Mouse (Mus musculus) intestine, embryonic 14.5 days (tissue): ENCODE results near the gene Serac1. TPM values are rescaled to one million over a fixed set of nuclear protein-coding genes. Genes with fewer than 3 reads are reported as not detected.
A peak's percentile ranks its signal among the peaks of the same experiment; 100 is the strongest.

Experiments
- ATAC-seq: fragments of 200-750 bp; cut with Nextera tagmentation; replicated peaks from 2 replicates; pipeline ENCODE4 v1.8.0; 2017; ENCODE audit warnings: low read depth, moderate number of reproducible peaks, moderate TSS enrichment, moderate library complexity; ENCODE audit not compliant: low FRiP score, low TSS enrichment
- DNase-seq: peaks from one replicate; pipeline ENCODE4 v3.0.0-alpha.2; 2018; ENCODE audit warnings: low spot score
- H3K27ac ChIP-seq: fragments of 300-500 bp; sonication (generic); 2 replicates; pipeline ENCODE4 v1.5.1; 2014; ENCODE audit warnings: low read depth, mild to moderate bottlenecking, control low read depth
- H3K27me3 ChIP-seq: fragments of 300-500 bp; sonication (generic); replicated peaks from 2 replicates; pipeline ENCODE4 v1.6.1; 2014; ENCODE audit warnings: low read length, control low read depth; ENCODE audit not compliant: control insufficient read depth, insufficient read depth
- H3K36me3 ChIP-seq: fragments of 300-500 bp; sonication (generic); 2 replicates; pipeline ENCODE4 v1.6.1; 2014; ENCODE audit warnings: low read length, control low read depth; ENCODE audit not compliant: control insufficient read depth, insufficient read depth
- H3K4me1 ChIP-seq: fragments of 300-500 bp; sonication (generic); replicated peaks from 2 replicates; pipeline ENCODE4 v1.6.1; 2014; ENCODE audit warnings: low read length, control low read depth, mixed read lengths; ENCODE audit not compliant: control insufficient read depth, insufficient read depth
- H3K4me2 ChIP-seq: fragments of 300-500 bp; sonication (generic); 2 replicates; pipeline ENCODE4 v1.6.1; 2014; ENCODE audit warnings: low read length
- H3K4me3 ChIP-seq: fragments of 300-500 bp; sonication (generic); 2 replicates; pipeline ENCODE4 v1.5.1; 2014; ENCODE audit warnings: low read depth, low read length, control low read depth, mixed read lengths
- H3K9ac ChIP-seq: fragments of 300-500 bp; sonication (generic); 2 replicates; pipeline ENCODE4 v1.6.1; 2014; ENCODE audit warnings: mild to moderate bottlenecking, low read length
- H3K9me3 ChIP-seq: fragments of 300-500 bp; sonication (generic); 2 replicates; pipeline ENCODE4 v1.6.1; 2016; ENCODE audit warnings: low read length, control low read depth; ENCODE audit not compliant: control insufficient read depth
- WGBS: fragments of 180-500 bp; shearing (Covaris S2); extraction: QIAGEN DNeasy Blood & Tissue Kit; methylation state at CpG from one replicate; pipeline ENCODE4 v1.1.7; 2014; 5-methylcytosine and 5-hydroxymethylcytosine counted together
- polyA plus RNA-seq: library from polyadenylated mRNA; unstranded; fragments of >200 nt; fragmentation: Nextera tagmentation; extraction: Ambion mirVana; gene quantifications from 2 replicates; pipeline ENCODE4 v1.2.1, GENCODE M21; 2014

Serac1 gene
- polyA plus RNA-seq, 1 experiment from 2014 or later: 5.4 TPM

- Histone ChIP-seq H3K4me2 (no peak overlapping the region), H3K27ac (no peak overlapping the region; the same call in 1 of the 2 replicates), H3K36me3 (peaks cover 35% of the 10 kb centered on the region), H3K9me3 (no peaks in the 10 kb centered on the region), H3K4me3 (no peak overlapping the region), H3K27me3 (no peaks in the 10 kb centered on the region), H3K4me1 (peaks cover 17% of the 10 kb centered on the region), H3K9ac (no peak overlapping the region)
- ATAC-seq (peak; percentile 44), DNase-seq (no peak)
- 77% methylated on average over 5 of the region's 5 CpGs for WGBS
These were observed 72.3 kb downstream of the Serac1 start for GRCm38 (mm10) chr17:6007101-6007780.

- WGBS: 23% methylated on average over 14 of the region's 14 CpGs
- ATAC-seq (peak; percentile 44; the same call in 1 of the 2 replicates), DNase-seq (peak; percentile 74)
- H3K4me3 ChIP-seq: no peak overlapping the region
- no peaks in the 10 kb centered on the region for H3K9me3 ChIP-seq
- peak overlapping the region; percentile 29 for H3K4me2 ChIP-seq
- H3K9ac ChIP-seq: 0 out of 2 replicates have a peak overlapping the region, but pooled peaks have one; percentile 14
- H3K36me3 ChIP-seq: peaks cover 34% of the 10 kb centered on the region
- peaks cover 17% of the 10 kb centered on the region for H3K4me1 ChIP-seq
- H3K27ac ChIP-seq: peak overlapping the region; percentile 94
- H3K27me3 ChIP-seq: no peaks in the 10 kb centered on the region
These were observed 73.7 kb downstream of the Serac1 start for GRCm38 (mm10) chr17:6005638-6006471.

- no peak overlapping the region for H3K9ac ChIP-seq
- WGBS: 16% methylated on average over 11 of the region's 14 CpGs
These were observed 74.3 kb downstream of the Serac1 start for GRCm38 (mm10) chr17:6005246-6005637.

GRCm38 (mm10) chr17:6003661-6004060 lies 75.9 kb downstream of the Serac1 start:
- peaks cover 24% of the 10 kb centered on the region for H3K36me3 ChIP-seq
- no peak overlapping the region for H3K4me2 ChIP-seq
- H3K27ac ChIP-seq: no peak overlapping the region
- no peak overlapping the region for H3K9ac ChIP-seq
- H3K4me1 ChIP-seq: peaks cover 17% of the 10 kb centered on the region
- H3K27me3 ChIP-seq: no peaks in the 10 kb centered on the region
- no peak for ATAC-seq
- WGBS: 93% methylated on average over 6 of the region's 6 CpGs
- H3K9me3 ChIP-seq: no peaks in the 10 kb centered on the region
- no peak overlapping the region for H3K4me3 ChIP-seq
- no peak for DNase-seq

More at GRCm38 (mm10) chr17:6005246-6005637, 74.3 kb downstream of the Serac1 start:
- H3K4me2 ChIP-seq: peak overlapping the region; percentile 29; the same call in 1 of the 2 replicates
- no peaks in the 10 kb centered on the region for H3K27me3 ChIP-seq
- H3K4me1 ChIP-seq: peaks cover 17% of the 10 kb centered on the region
- H3K27ac ChIP-seq: peak overlapping the region; percentile 94
- ATAC-seq (peak; percentile 73), DNase-seq (no peak)
- H3K9me3 ChIP-seq: no peaks in the 10 kb centered on the region
- no peak overlapping the region for H3K4me3 ChIP-seq
- peaks cover 29% of the 10 kb centered on the region for H3K36me3 ChIP-seq

GRCm38 (mm10) chr17:6002563-6002962 lies 77.0 kb downstream of the Serac1 start:
- ATAC-seq (no peak), DNase-seq (no peak)
- no peak overlapping the region for H3K4me2 ChIP-seq
- WGBS: 97% methylated on average over 6 of the region's 6 CpGs
- H3K9me3 ChIP-seq: no peaks in the 10 kb centered on the region
- H3K27ac ChIP-seq: no peak overlapping the region
- H3K4me3 ChIP-seq: no peak overlapping the region
- H3K4me1 ChIP-seq: peaks cover 17% of the 10 kb centered on the region
- no peaks in the 10 kb centered on the region for H3K27me3 ChIP-seq
- peaks cover 24% of the 10 kb centered on the region for H3K36me3 ChIP-seq
- H3K9ac ChIP-seq: no peak overlapping the region

GRCm38 (mm10) chr17:6001836-6002235 lies 77.7 kb downstream of the Serac1 start:
- H3K27ac ChIP-seq: no peak overlapping the region
- no peak overlapping the region for H3K9ac ChIP-seq
- no peak overlapping the region for H3K4me3 ChIP-seq
- H3K9me3 ChIP-seq: no peaks in the 10 kb centered on the region
- WGBS: 72% methylated on average over 7 of the region's 7 CpGs
- H3K27me3 ChIP-seq: no peaks in the 10 kb centered on the region
- ATAC-seq (no peak), DNase-seq (no peak)
- H3K36me3 ChIP-seq: peaks cover 24% of the 10 kb centered on the region
- H3K4me2 ChIP-seq: no peak overlapping the region
- H3K4me1 ChIP-seq: peaks cover 17% of the 10 kb centered on the region

- Histone ChIP-seq H3K4me1 (peaks cover 14% of the 10 kb centered on the region), H3K4me2 (no peak overlapping the region), H3K9me3 (no peaks in the 10 kb centered on the region), H3K9ac (no peak overlapping the region), H3K27me3 (no peaks in the 10 kb centered on the region), H3K27ac (no peak overlapping the region), H3K36me3 (peaks cover 24% of the 10 kb centered on the region), H3K4me3 (no peak overlapping the region)
- WGBS: 84% methylated on average over 6 of the region's 6 CpGs
- ATAC-seq (no peak), DNase-seq (no peak)
These were observed 78.2 kb downstream of the Serac1 start for GRCm38 (mm10) chr17:6001389-6001788.

- Histone ChIP-seq H3K27ac (no peak overlapping the region), H3K9ac (no peak overlapping the region), H3K9me3 (no peaks in the 10 kb centered on the region), H3K4me1 (peaks cover 11% of the 10 kb centered on the region), H3K36me3 (peaks cover 24% of the 10 kb centered on the region), H3K4me2 (no peak overlapping the region), H3K27me3 (no peaks in the 10 kb centered on the region), H3K4me3 (no peak overlapping the region)
- DNase-seq: no peak
- no peak for ATAC-seq
- WGBS: 84% methylated on average over 8 of the region's 8 CpGs
These were observed 78.6 kb downstream of the Serac1 start for GRCm38 (mm10) chr17:6000864-6001319.
